Mouse (Mus musculus): ENCODE measurements around the gene Katnal1. TPM values are rescaled to one million over a fixed set of nuclear protein-coding genes. Genes with fewer than 3 reads are reported as not detected.

Gene Katnal1
- polyA plus RNA-seq, 1 experiment from 2014 or later: 7.0 TPM

- 26% methylated on average over 8 of the region's 8 CpGs for WGBS (ENCODE audit: missing documents)
- H3K79me2 ChIP-seq (ENCODE audit: inconsistent target): no peaks in the 10 kb centered on the region
Measured at GRCm38 (mm10) chr5:148862136-148862535, 67.0 kb downstream of the Katnal1 start.

GRCm38 (mm10) chr5:148857522-148857921 is 71.6 kb downstream of the Katnal1 start:
- H3K36me3 ChIP-seq (ENCODE audit: inconsistent target): no peaks in the 10 kb centered on the region
- H3K27ac ChIP-seq: no peak overlapping the region
- no peak overlapping the region for H3K4me3 ChIP-seq (ENCODE audit: inconsistent target)
- H3K79me2 ChIP-seq (ENCODE audit: inconsistent target): no peaks in the 10 kb centered on the region
- WGBS (ENCODE audit: missing documents): 91% methylated on average over 3 of the region's 3 CpGs

More at GRCm38 (mm10) chr5:148862136-148862535, 67.0 kb downstream of the Katnal1 start:
- no peak overlapping the region for H3K27ac ChIP-seq
- no peak overlapping the region for H3K4me3 ChIP-seq (ENCODE audit: inconsistent target)
- H3K36me3 ChIP-seq (ENCODE audit: inconsistent target): no peaks in the 10 kb centered on the region

- Histone ChIP-seq H3K27ac (no peak overlapping the region), H3K79me2 (ENCODE audit: inconsistent target) (no peaks in the 10 kb centered on the region), H3K36me3 (ENCODE audit: inconsistent target) (no peaks in the 10 kb centered on the region), H3K4me3 (ENCODE audit: inconsistent target) (no peak overlapping the region)
- WGBS (ENCODE audit: missing documents): 92% methylated on average over 8 of the region's 8 CpGs
Measured at GRCm38 (mm10) chr5:148855047-148855446, 74.1 kb downstream of the Katnal1 start.

- H3K4me3 ChIP-seq (ENCODE audit: inconsistent target): no peak overlapping the region
- 85% methylated on average over 4 of the region's 5 CpGs for WGBS (ENCODE audit: missing documents)
- H3K79me2 ChIP-seq (ENCODE audit: inconsistent target): no peaks in the 10 kb centered on the region
- no peak overlapping the region for H3K27ac ChIP-seq
- no peaks in the 10 kb centered on the region for H3K36me3 ChIP-seq (ENCODE audit: inconsistent target)
Measured at GRCm38 (mm10) chr5:148854166-148854565, 75.0 kb downstream of the Katnal1 start.

- 93% methylated on average over 6 of the region's 6 CpGs for WGBS (ENCODE audit: missing documents)
- H3K4me3 ChIP-seq (ENCODE audit: inconsistent target): no peak overlapping the region
- H3K36me3 ChIP-seq (ENCODE audit: inconsistent target): no peaks in the 10 kb centered on the region
Measured at GRCm38 (mm10) chr5:148849516-148849915, 79.6 kb downstream of the Katnal1 start.

GRCm38 (mm10) chr5:148847032-148847431 is 82.1 kb downstream of the Katnal1 start:
- Histone ChIP-seq H3K4me3 (ENCODE audit: inconsistent target) (no peak overlapping the region), H3K27ac (no peak overlapping the region), H3K79me2 (ENCODE audit: inconsistent target) (no peaks in the 10 kb centered on the region), H3K36me3 (ENCODE audit: inconsistent target) (no peaks in the 10 kb centered on the region)
- 92% methylated on average over 5 of the region's 5 CpGs for WGBS (ENCODE audit: missing documents)

More at GRCm38 (mm10) chr5:148849516-148849915, 79.6 kb downstream of the Katnal1 start:
- Histone ChIP-seq H3K79me2 (ENCODE audit: inconsistent target) (no peaks in the 10 kb centered on the region), H3K27ac (no peak overlapping the region)

- Histone ChIP-seq H3K79me2 (ENCODE audit: inconsistent target) (no peaks in the 10 kb centered on the region), H3K4me3 (ENCODE audit: inconsistent target) (no peak overlapping the region), H3K27ac (no peak overlapping the region), H3K36me3 (ENCODE audit: inconsistent target) (no peaks in the 10 kb centered on the region)
- 36% methylated on average over 8 of the region's 8 CpGs for WGBS (ENCODE audit: missing documents)
Measured at GRCm38 (mm10) chr5:148837069-148837468, 92.1 kb downstream of the Katnal1 start.

GRCm38 (mm10) chr5:148831596-148832257 is 97.4 kb downstream of the Katnal1 start:
- H3K27ac ChIP-seq: no peak overlapping the region
- peak overlapping the region; percentile 7; the same call in 1 of the 2 replicates for H3K4me3 ChIP-seq (ENCODE audit: inconsistent target)
- no peaks in the 10 kb centered on the region for H3K36me3 ChIP-seq (ENCODE audit: inconsistent target)
- WGBS (ENCODE audit: missing documents): 12% methylated on average over 23 of the region's 23 CpGs
- H3K79me2 ChIP-seq (ENCODE audit: inconsistent target): no peaks in the 10 kb centered on the region

GRCm38 (mm10) chr5:148831141-148831547 is 98.0 kb downstream of the Katnal1 start:
- no peaks in the 10 kb centered on the region for H3K79me2 ChIP-seq (ENCODE audit: inconsistent target)
- H3K27ac ChIP-seq: no peak overlapping the region
- H3K36me3 ChIP-seq (ENCODE audit: inconsistent target): no peaks in the 10 kb centered on the region
- H3K4me3 ChIP-seq (ENCODE audit: inconsistent target): peak overlapping the region; percentile 7; the same call in 1 of the 2 replicates
- WGBS (ENCODE audit: missing documents): 11% methylated on average over 9 of the region's 9 CpGs

- WGBS (ENCODE audit: missing documents): 48% methylated on average over 7 of the region's 7 CpGs
- Histone ChIP-seq H3K4me3 (ENCODE audit: inconsistent target) (no peak overlapping the region), H3K27ac (no peak overlapping the region), H3K79me2 (ENCODE audit: inconsistent target) (no peaks in the 10 kb centered on the region), H3K36me3 (ENCODE audit: inconsistent target) (no peaks in the 10 kb centered on the region)
Measured at GRCm38 (mm10) chr5:148825732-148826131, 103.4 kb downstream of the Katnal1 start.

GRCm38 (mm10) chr5:148822772-148823171 is 106.3 kb downstream of the Katnal1 start:
- H3K79me2 ChIP-seq (ENCODE audit: inconsistent target): no peaks in the 10 kb centered on the region
- H3K27ac ChIP-seq: no peak overlapping the region
- 94% methylated on average over 13 of the region's 13 CpGs for WGBS (ENCODE audit: missing documents)
- H3K36me3 ChIP-seq (ENCODE audit: inconsistent target): no peaks in the 10 kb centered on the region
- H3K4me3 ChIP-seq (ENCODE audit: inconsistent target): no peak overlapping the region

Other genes with a start within 250 kb of the Katnal1 start
- 1.1 TPM in 1 of 3 replicates, not detected in the others for gene Gm42791, start 65.8 kb upstream of the Katnal1 start, polyA plus RNA-seq (2018)

Measured in macrophage (primary cell).